Mouse (Mus musculus): ENCODE measurements around the gene Papolb. TPM values are rescaled to one million over a fixed set of nuclear protein-coding genes. Genes with fewer than 3 reads are reported as not detected.

Papolb gene
- polyA plus RNA-seq, 1 experiment from 2014 or later: 0.06 TPM

- no peak overlapping the region for H3K27ac ChIP-seq
- 91% methylated on average over 5 of the region's 5 CpGs for WGBS
- H3K4me3 ChIP-seq: no peak overlapping the region
- peaks cover 16% of the 10 kb centered on the region for H3K36me3 ChIP-seq
- peaks cover 10% of the 10 kb centered on the region for H3K4me1 ChIP-seq
- DNase-seq (ENCODE audit: low spot score): no peak
- H3K27me3 ChIP-seq (ENCODE audit: low read depth, poor library complexity, severe bottlenecking): no peaks in the 10 kb centered on the region
- H3K9me3 ChIP-seq (replicated peaks): no peaks in the 10 kb centered on the region
These were observed 51.8 kb downstream of the Papolb start for GRCm38 (mm10) chr5:142477866-142478615.

GRCm38 (mm10) chr5:142477346-142477745 lies 52.5 kb downstream of the Papolb start:
- Histone ChIP-seq H3K27ac (no peak overlapping the region), H3K4me1 (peaks cover 10% of the 10 kb centered on the region), H3K36me3 (peaks cover 20% of the 10 kb centered on the region), H3K4me3 (no peak overlapping the region), H3K9me3 (replicated peaks) (no peaks in the 10 kb centered on the region), H3K27me3 (ENCODE audit: low read depth, poor library complexity, severe bottlenecking) (no peaks in the 10 kb centered on the region)
- WGBS: 93% methylated on average over 12 of the region's 12 CpGs
- DNase-seq (ENCODE audit: low spot score): no peak

Other genes with a start within 250 kb of the Papolb start
- gene Foxk1, start 128.6 kb downstream of the Papolb start, polyA plus RNA-seq (2016; fragmentation: Nextera tagmentation; extraction: Ambion mirVana): 3.5 and 4.5 TPM in 2 replicates
- 11.2 and 16.2 TPM in 2 replicates for gene Ap5z1, start 66.1 kb downstream of the Papolb start, polyA plus RNA-seq (2016; fragmentation: Nextera tagmentation; extraction: Ambion mirVana)
- gene Radil, start 21.0 kb upstream of the Papolb start, polyA plus RNA-seq (2016; fragmentation: Nextera tagmentation; extraction: Ambion mirVana): 1.8 and 2.6 TPM in 2 replicates
- gene Mmd2, start 78.7 kb upstream of the Papolb start, polyA plus RNA-seq (2016; fragmentation: Nextera tagmentation; extraction: Ambion mirVana): 0.09 and 0.28 TPM in 2 replicates
- gene Wipi2, start 97.6 kb upstream of the Papolb start, polyA plus RNA-seq (2016; fragmentation: Nextera tagmentation; extraction: Ambion mirVana): 69.4 and 71.6 TPM in 2 replicates
- gene Slc29a4, start 162.4 kb upstream of the Papolb start, polyA plus RNA-seq (2016; fragmentation: Nextera tagmentation; extraction: Ambion mirVana): 15.5 and 17.5 TPM in 2 replicates